Mouse (Mus musculus): ENCODE measurements at regions not wholly inside any gene's neighbourhood (a gene's known extent, or its start where the extent isn't known, plus 50 kb on each side); places are given as distances from the start of the nearest gene placed in this dataset.

DNA sequence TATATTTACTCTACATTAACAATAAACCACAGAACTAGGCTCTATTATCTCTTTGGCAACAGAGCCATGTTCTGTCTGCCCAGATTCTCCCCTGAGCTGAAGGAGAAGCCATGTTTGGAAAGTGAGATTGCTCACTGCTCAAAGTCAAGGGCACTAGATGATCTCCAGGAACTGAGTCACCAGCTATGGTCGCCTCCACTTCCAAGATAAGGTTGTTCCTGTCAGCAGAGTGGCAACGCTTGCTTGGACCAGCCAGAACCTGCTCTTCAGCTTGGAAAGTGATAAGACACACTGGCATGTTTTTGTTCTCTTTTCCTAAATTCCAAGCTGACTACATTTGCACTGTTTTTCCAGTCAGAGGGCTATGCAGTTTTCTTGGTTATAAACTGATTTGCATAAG, 175.6 kb upstream of the Frmd6 start:
- no peaks in the 10 kb centered on the region for H3K9me3 ChIP-seq (ENCODE audit: control insufficient read depth, low read length)
- TF ChIP-seq POLR2A (IDR thresholded peaks at IDR 0.05; ENCODE audit: borderline replicate concordance, extremely low read depth, insufficient read depth, insufficient read length), result no peak
- DNase-seq (ENCODE audit: low spot score), result no peak
- no peaks in the 10 kb centered on the region for H3K27me3 ChIP-seq (ENCODE audit: control insufficient read depth, insufficient read depth, low read length)
- ATAC-seq (ENCODE audit: low FRiP score, low read depth), result no peak
- H3K4me3 ChIP-seq (replicated peaks; ENCODE audit: low read length), result no peak overlapping the region
- H3K36me3 ChIP-seq (ENCODE audit: control insufficient read depth, insufficient read depth, low read length), result no peaks in the 10 kb centered on the region
- H3K4me1 ChIP-seq (ENCODE audit: control insufficient read depth, insufficient read depth, low read length), result peaks cover 17% of the 10 kb centered on the region
- WGBS, result 80% methylated on average over 2 of the region's 2 CpGs
- H3K4me2 ChIP-seq (replicated peaks; ENCODE audit: low read depth, low read length, severe bottlenecking), result no peak overlapping the region
- H3K27ac ChIP-seq (replicated peaks; ENCODE audit: low read depth, low read length), result no peak overlapping the region
- H3K9ac ChIP-seq (ENCODE audit: low read depth, low read length, severe bottlenecking), result no peak overlapping the region

DNA sequence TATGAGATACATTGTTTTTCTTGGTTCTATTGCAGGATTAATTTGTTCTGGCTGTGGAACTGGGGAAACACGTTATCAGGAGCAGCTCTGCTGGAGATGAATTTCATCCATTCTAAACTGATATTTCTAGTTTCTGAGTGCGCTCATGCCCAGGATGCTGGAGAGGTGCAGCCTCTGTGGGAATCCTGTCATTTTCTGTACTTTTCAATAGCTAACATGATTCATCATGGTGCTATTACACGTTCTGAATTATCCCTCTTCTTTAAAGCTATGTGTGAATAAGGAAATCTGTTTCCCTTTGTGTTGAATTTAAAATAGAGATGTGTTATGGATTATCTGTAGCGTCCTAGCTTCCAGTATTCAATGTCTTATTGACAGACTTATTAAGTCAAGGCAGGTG, 174.8 kb upstream of the Frmd6 start:
- Histone ChIP-seq H3K36me3 (ENCODE audit: control insufficient read depth, insufficient read depth, low read length) (no peaks in the 10 kb centered on the region), H3K9me3 (ENCODE audit: control insufficient read depth, low read length) (no peaks in the 10 kb centered on the region), H3K4me1 (ENCODE audit: control insufficient read depth, insufficient read depth, low read length) (peaks cover 17% of the 10 kb centered on the region), H3K4me3 (replicated peaks; ENCODE audit: low read length) (no peak overlapping the region), H3K4me2 (replicated peaks; ENCODE audit: low read depth, low read length, severe bottlenecking) (no peak overlapping the region), H3K9ac (ENCODE audit: low read depth, low read length, severe bottlenecking) (no peak overlapping the region), H3K27me3 (ENCODE audit: control insufficient read depth, insufficient read depth, low read length) (no peaks in the 10 kb centered on the region), H3K27ac (replicated peaks; ENCODE audit: low read depth, low read length) (no peak overlapping the region)
- 74% methylated on average over 4 of the region's 4 CpGs for WGBS
- ATAC-seq (ENCODE audit: low FRiP score, low read depth) (no peak), DNase-seq (ENCODE audit: low spot score) (no peak)
- TF ChIP-seq POLR2A (IDR thresholded peaks at IDR 0.05; ENCODE audit: borderline replicate concordance, extremely low read depth, insufficient read depth, insufficient read length), result no peak

DNA sequence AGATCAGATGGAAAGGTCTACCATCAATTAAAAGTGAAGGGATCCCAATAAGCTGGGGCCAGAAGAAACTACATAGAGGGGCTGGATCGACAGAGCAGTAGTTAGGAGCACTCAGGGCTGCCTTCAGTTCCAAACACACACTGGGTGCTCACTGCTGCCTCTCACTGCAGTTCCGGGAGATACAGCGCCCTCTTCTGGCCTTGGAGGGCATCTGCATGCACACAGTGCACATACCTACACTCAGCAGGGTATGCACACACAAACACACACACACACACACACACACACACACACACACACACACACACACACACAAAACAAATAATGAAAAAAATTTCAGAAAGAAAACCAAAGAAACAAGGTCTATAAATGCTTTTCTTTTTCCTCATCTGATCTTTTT, 172.6 kb upstream of the Frmd6 start:
- Histone ChIP-seq H3K9me3 (ENCODE audit: control insufficient read depth, low read length) (no peaks in the 10 kb centered on the region), H3K36me3 (ENCODE audit: control insufficient read depth, insufficient read depth, low read length) (no peaks in the 10 kb centered on the region), H3K4me3 (replicated peaks; ENCODE audit: low read length) (no peak overlapping the region), H3K27ac (replicated peaks; ENCODE audit: low read depth, low read length) (no peak overlapping the region), H3K9ac (ENCODE audit: low read depth, low read length, severe bottlenecking) (no peak overlapping the region), H3K27me3 (ENCODE audit: control insufficient read depth, insufficient read depth, low read length) (no peaks in the 10 kb centered on the region), H3K4me2 (replicated peaks; ENCODE audit: low read depth, low read length, severe bottlenecking) (no peak overlapping the region), H3K4me1 (ENCODE audit: control insufficient read depth, insufficient read depth, low read length) (peaks cover 15% of the 10 kb centered on the region)
- no peak for TF ChIP-seq POLR2A (IDR thresholded peaks at IDR 0.05; ENCODE audit: borderline replicate concordance, extremely low read depth, insufficient read depth, insufficient read length)
- 85% methylated on average over 3 of the region's 3 CpGs for WGBS
- ATAC-seq (ENCODE audit: low FRiP score, low read depth), result no peak
- no peak for DNase-seq (ENCODE audit: low spot score)

DNA sequence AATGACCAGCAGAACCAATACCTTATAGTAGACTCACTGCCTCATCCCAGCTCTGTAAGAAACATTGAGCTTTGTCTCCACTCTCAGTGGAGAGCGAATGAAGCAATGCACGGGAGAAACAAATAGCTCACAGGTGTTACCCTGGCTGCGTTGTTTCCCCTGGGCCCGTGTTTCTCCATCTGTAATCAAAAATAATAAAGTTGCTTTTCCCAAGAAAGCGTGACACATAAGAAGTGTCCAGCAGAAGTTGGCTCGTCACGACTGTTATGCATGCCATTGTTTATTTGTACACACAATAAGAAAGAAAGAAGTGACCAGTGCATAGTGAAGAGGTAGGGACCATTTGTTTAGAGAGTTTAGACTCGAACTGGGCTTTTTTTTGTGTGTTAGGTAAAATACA, 171.3 kb upstream of the Frmd6 start:
- TF ChIP-seq POLR2A (IDR thresholded peaks at IDR 0.05; ENCODE audit: borderline replicate concordance, extremely low read depth, insufficient read depth, insufficient read length), result no peak
- peaks cover 3% of the 10 kb centered on the region; the same call in 1 of the 2 replicates for H3K4me1 ChIP-seq (ENCODE audit: control insufficient read depth, insufficient read depth, low read length)
- H3K4me2 ChIP-seq (replicated peaks; ENCODE audit: low read depth, low read length, severe bottlenecking), result no peak overlapping the region
- DNase-seq (ENCODE audit: low spot score) (no peak), ATAC-seq (ENCODE audit: low FRiP score, low read depth) (no peak)
- H3K27me3 ChIP-seq (ENCODE audit: control insufficient read depth, insufficient read depth, low read length), result no peaks in the 10 kb centered on the region
- H3K27ac ChIP-seq (replicated peaks; ENCODE audit: low read depth, low read length), result no peak overlapping the region
- no peaks in the 10 kb centered on the region for H3K9me3 ChIP-seq (ENCODE audit: control insufficient read depth, low read length)
- WGBS, result 79% methylated on average over 8 of the region's 8 CpGs
- no peak overlapping the region for H3K4me3 ChIP-seq (replicated peaks; ENCODE audit: low read length)
- H3K9ac ChIP-seq (ENCODE audit: low read depth, low read length, severe bottlenecking), result no peak overlapping the region
- H3K36me3 ChIP-seq (ENCODE audit: control insufficient read depth, insufficient read depth, low read length), result no peaks in the 10 kb centered on the region

DNA sequence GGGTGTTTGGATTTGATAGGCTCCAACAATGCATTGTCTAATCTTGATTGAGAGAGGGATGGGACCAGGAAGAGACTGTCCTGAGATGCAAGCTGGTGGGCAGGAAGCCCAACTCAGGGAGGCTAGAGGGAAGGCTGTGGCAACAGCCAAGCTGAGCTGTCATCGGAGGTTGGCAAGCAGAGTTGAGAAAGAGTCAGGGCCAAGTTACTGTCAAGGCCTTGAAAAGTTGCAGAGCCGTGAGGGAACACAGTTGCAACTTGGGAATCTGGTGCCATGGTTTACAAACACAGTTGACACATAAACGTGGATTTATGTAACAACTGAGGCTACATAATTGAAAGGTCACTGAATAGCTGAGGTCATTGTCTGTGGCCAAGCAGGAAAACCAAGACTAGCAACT, 170.8 kb upstream of the Frmd6 start:
- Histone ChIP-seq H3K27ac (replicated peaks; ENCODE audit: low read depth, low read length) (no peak overlapping the region), H3K4me2 (replicated peaks; ENCODE audit: low read depth, low read length, severe bottlenecking) (no peak overlapping the region), H3K27me3 (ENCODE audit: control insufficient read depth, insufficient read depth, low read length) (no peaks in the 10 kb centered on the region), H3K9ac (ENCODE audit: low read depth, low read length, severe bottlenecking) (no peak overlapping the region), H3K9me3 (ENCODE audit: control insufficient read depth, low read length) (no peaks in the 10 kb centered on the region), H3K4me3 (replicated peaks; ENCODE audit: low read length) (no peak overlapping the region), H3K36me3 (ENCODE audit: control insufficient read depth, insufficient read depth, low read length) (no peaks in the 10 kb centered on the region), H3K4me1 (ENCODE audit: control insufficient read depth, insufficient read depth, low read length) (0 out of 2 replicates have a peak, but pooled peaks cover 3% of the 10 kb centered on the region)
- TF ChIP-seq POLR2A (IDR thresholded peaks at IDR 0.05; ENCODE audit: borderline replicate concordance, extremely low read depth, insufficient read depth, insufficient read length), result no peak
- ATAC-seq (ENCODE audit: low FRiP score, low read depth), result no peak
- 77% methylated on average over 3 of the region's 3 CpGs for WGBS
- DNase-seq (ENCODE audit: low spot score), result no peak

DNA sequence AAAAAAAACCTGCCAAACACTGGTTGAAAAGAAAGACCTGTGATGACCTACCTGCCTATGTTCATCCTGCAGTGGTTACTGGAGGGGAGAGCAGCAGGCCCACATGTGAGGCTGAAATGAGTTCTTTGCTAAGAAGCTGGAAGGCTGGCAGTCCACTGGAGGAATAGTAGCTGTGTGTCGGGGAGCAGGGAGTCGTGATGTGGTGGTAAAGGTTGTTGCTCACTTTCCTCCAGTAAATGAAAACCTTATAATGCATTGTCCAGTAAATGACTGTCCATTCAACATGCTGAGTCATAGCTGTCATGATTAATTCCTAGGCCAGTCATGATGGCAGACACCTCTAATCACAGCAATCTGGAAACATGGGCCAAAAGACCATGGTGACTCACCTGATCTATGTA, 169.9 kb upstream of the Frmd6 start:
- Histone ChIP-seq H3K9ac (ENCODE audit: low read depth, low read length, severe bottlenecking) (no peak overlapping the region), H3K27ac (replicated peaks; ENCODE audit: low read depth, low read length) (no peak overlapping the region), H3K9me3 (ENCODE audit: control insufficient read depth, low read length) (no peaks in the 10 kb centered on the region), H3K4me1 (ENCODE audit: control insufficient read depth, insufficient read depth, low read length) (0 out of 2 replicates have a peak, but pooled peaks cover 3% of the 10 kb centered on the region), H3K4me3 (replicated peaks; ENCODE audit: low read length) (no peak overlapping the region), H3K27me3 (ENCODE audit: control insufficient read depth, insufficient read depth, low read length) (no peaks in the 10 kb centered on the region), H3K36me3 (ENCODE audit: control insufficient read depth, insufficient read depth, low read length) (no peaks in the 10 kb centered on the region), H3K4me2 (replicated peaks; ENCODE audit: low read depth, low read length, severe bottlenecking) (no peak overlapping the region)
- DNase-seq (ENCODE audit: low spot score) (no peak), ATAC-seq (ENCODE audit: low FRiP score, low read depth) (no peak)
- no peak for TF ChIP-seq POLR2A (IDR thresholded peaks at IDR 0.05; ENCODE audit: borderline replicate concordance, extremely low read depth, insufficient read depth, insufficient read length)
- 90% methylated on average over 2 of the region's 2 CpGs for WGBS

Measured in limb, embryonic 14.5 days (tissue).